In genomic region chr7:37255840-37256239, GRCm38 (mm10) we compare ENCODE assay signal across 13 mouse cellular contexts.
DNase-seq lines count a peak whose midpoint lies in the region; ATAC-seq and TF ChIP-seq lines count a peak whose summit lies in the region.
"Had no signal": no experiment of that assay in that cellular context is flagged by ENCODE, and none has a peak within 500 bp of the region (broad histone marks: within the 10 kb centered on the region; RNA-seq: fewer than 3 reads in every experiment).

No protein-coding gene starts in this region.

- WGBS in heart, postnatal 0 days = 26% methylated on average over 3 of the region's 3 CpGs
- 49% methylated on average over 3 of the region's 3 CpGs for WGBS in neural tube, embryonic 11.5 days
- WGBS in limb, embryonic 11.5 days = 10% methylated on average over 3 of the region's 3 CpGs

- H3K36me3 ChIP-seq in heart, postnatal 0 days (replicated peaks; ENCODE audit: control insufficient read depth, insufficient read depth, low read length) = no peaks in the 10 kb centered on the region
- no peaks in the 10 kb centered on the region for H3K36me3 ChIP-seq in neural tube, embryonic 11.5 days (ENCODE audit: control insufficient read depth, insufficient read depth, low read length)
- no peaks in the 10 kb centered on the region for H3K36me3 ChIP-seq in limb, embryonic 11.5 days (ENCODE audit: control insufficient read depth, insufficient read depth, low read length)
- H3K36me3 ChIP-seq: neural tube, embryonic 13.5 days had no signal

- TF ChIP-seq EP300 in heart, postnatal 0 days (IDR thresholded peaks at IDR 0.05; ENCODE audit: low read depth) = no peak

- no peak for ATAC-seq in heart, postnatal 0 days (ENCODE audit: insufficient read depth, low read depth)
- no peak for ATAC-seq in neural tube, embryonic 11.5 days (ENCODE audit: insufficient read depth, low FRiP score, low TSS enrichment)
- 0 out of 2 replicates have a peak, but pooled peaks have one; percentile 32 for ATAC-seq in limb, embryonic 11.5 days (ENCODE audit: insufficient number of reproducible peaks, low FRiP score, low TSS enrichment, low read depth)
- ATAC-seq: inflammation-experienced regulatory T-cells, adult 6 months; midbrain, embryonic 16.5 days had no signal

- intact Hi-C loops in heart, postnatal 25 days (cut with DNase I) = no loop called here

- H3K27ac ChIP-seq in heart, postnatal 0 days (ENCODE audit: low read depth) = no peak overlapping the region
- H3K27ac ChIP-seq in neural tube, embryonic 11.5 days (ENCODE audit: low read depth, low read length) = no peak overlapping the region
- peak overlapping the region; percentile 52; the same call in 1 of the 2 replicates for H3K27ac ChIP-seq in limb, embryonic 11.5 days (replicated peaks; ENCODE audit: low read depth, low read length)
- H3K27ac ChIP-seq: macrophage; neural tube, embryonic 13.5 days had no signal

- DNase-seq in heart, postnatal 0 days (ENCODE audit: low spot score) = peak; percentile 5
- no peak for DNase-seq in heart, postnatal 25 days (ENCODE audit: low spot score)
- peak; percentile 12 for DNase-seq in neural tube, embryonic 11.5 days (ENCODE audit: low spot score)
- DNase-seq in neural tube, embryonic 10.5 days (ENCODE audit: extremely low spot score, low spot score) = no peak
- DNase-seq in limb, embryonic 11.5 days (ENCODE audit: low spot score) = no peak
- DNase-seq in frontal cortex, postnatal 36 days (ENCODE audit: low spot score in 2 of 2) = no peak
- no peak for DNase-seq in cerebellum, postnatal 36 days
- DNase-seq: right cerebral cortex, postnatal 4 days; thymus, postnatal 36 days had no signal

- no peak overlapping the region for H3K4me3 ChIP-seq in heart, postnatal 0 days (ENCODE audit: low read depth, low read length)
- no peak overlapping the region for H3K4me3 ChIP-seq in neural tube, embryonic 11.5 days (ENCODE audit: low read depth, low read length)
- no peak overlapping the region for H3K4me3 ChIP-seq in limb, embryonic 11.5 days (ENCODE audit: low read depth, low read length)
- H3K4me3 ChIP-seq: neural tube, embryonic 13.5 days had no signal

- TF ChIP-seq CTCF in heart, postnatal 0 days (IDR thresholded peaks at IDR 0.05; ENCODE audit: low read depth) = no peak

- H3K9me3 ChIP-seq in heart, postnatal 0 days (replicated peaks; ENCODE audit: control insufficient read depth, low read length) = no peaks in the 10 kb centered on the region
- no peaks in the 10 kb centered on the region for H3K9me3 ChIP-seq in neural tube, embryonic 11.5 days (ENCODE audit: control insufficient read depth, low read length)
- no peaks in the 10 kb centered on the region; the same call in 1 of the 2 replicates for H3K9me3 ChIP-seq in limb, embryonic 11.5 days (ENCODE audit: control insufficient read depth, low read length)

- no peak overlapping the region for H3K9ac ChIP-seq in heart, postnatal 0 days (replicated peaks; ENCODE audit: low read depth, low read length)
- no peak overlapping the region for H3K9ac ChIP-seq in neural tube, embryonic 11.5 days (ENCODE audit: low read length)
- 0 out of 2 replicates have a peak overlapping the region, but pooled peaks have one; percentile 12 for H3K9ac ChIP-seq in limb, embryonic 11.5 days (ENCODE audit: low read length)
- H3K9ac ChIP-seq: neural tube, embryonic 13.5 days had no signal

- no peaks in the 10 kb centered on the region for H3K27me3 ChIP-seq in heart, postnatal 0 days (ENCODE audit: control insufficient read depth, insufficient read depth, low read length)
- no peaks in the 10 kb centered on the region for H3K27me3 ChIP-seq in neural tube, embryonic 11.5 days (ENCODE audit: control insufficient read depth, insufficient read depth, low read length)
- H3K27me3 ChIP-seq in limb, embryonic 11.5 days (ENCODE audit: control insufficient read depth, insufficient read depth, low read length) = no peaks in the 10 kb centered on the region
- H3K27me3 ChIP-seq: neural tube, embryonic 13.5 days had no signal

- H3K4me2 ChIP-seq in heart, postnatal 0 days (ENCODE audit: low read depth, low read length) = no peak overlapping the region
- no peak overlapping the region for H3K4me2 ChIP-seq in neural tube, embryonic 11.5 days (ENCODE audit: low read depth)
- no peak overlapping the region for H3K4me2 ChIP-seq in limb, embryonic 11.5 days (ENCODE audit: low read depth, severe bottlenecking)
- H3K4me2 ChIP-seq: neural tube, embryonic 13.5 days had no signal

- H3K4me1 ChIP-seq in heart, postnatal 0 days (ENCODE audit: control insufficient read depth, insufficient read depth) = peaks cover 4% of the 10 kb centered on the region; the same call in 1 of the 2 replicates
- no peaks in the 10 kb centered on the region for H3K4me1 ChIP-seq in neural tube, embryonic 11.5 days (ENCODE audit: control insufficient read depth, insufficient read depth, low read length)
- H3K4me1 ChIP-seq in limb, embryonic 11.5 days (ENCODE audit: control insufficient read depth, insufficient read depth, low read length) = peaks cover 24% of the 10 kb centered on the region
- H3K4me1 ChIP-seq: neural tube, embryonic 13.5 days had no signal

Comparison
In these comparisons a context has a peak if more than half of its experiments do, and no peak if none do; other contexts are left out.
1. DNase-seq: peak in heart, postnatal 0 days (single experiment) and neural tube, embryonic 11.5 days (single experiment); none in heart, postnatal 25 days (single experiment), neural tube, embryonic 10.5 days (single experiment), limb, embryonic 11.5 days (single experiment), frontal cortex, postnatal 36 days (0 of 2) and cerebellum, postnatal 36 days (0 of 2).